Mouse (Mus musculus) embryonic facial prominence, embryonic 10.5 days (tissue): Measurements from ENCODE around the gene Helq. TPM values are rescaled to one million over a fixed set of nuclear protein-coding genes. Genes with fewer than 3 reads are reported as not detected.

Experiments used
- DNase-seq: peaks from one replicate; pipeline ENCODE4 v3.0.0-alpha.2; 2017; ENCODE audit warnings: low spot score
- H3K27ac ChIP-seq: fragments of 300-500 bp; sonication (generic); replicated peaks from 2 replicates; pipeline ENCODE4 v1.5.1; 2016; ENCODE audit warnings: mild to moderate bottlenecking
- H3K27me3 ChIP-seq: fragments of 300-500 bp; sonication (generic); replicated peaks from 2 replicates; pipeline ENCODE4 v1.6.1; 2016; ENCODE audit warnings: low read depth, mild to moderate bottlenecking; ENCODE audit not compliant: poor library complexity, severe bottlenecking
- H3K36me3 ChIP-seq: fragments of 300-500 bp; sonication (generic); replicated peaks from 2 replicates; pipeline ENCODE4 v1.6.1; 2016; ENCODE audit warnings: mild to moderate bottlenecking, moderate library complexity
- H3K4me1 ChIP-seq: fragments of 300-500 bp; sonication (generic); 2 replicates; pipeline ENCODE4 v1.6.1; 2016
- H3K4me3 ChIP-seq: fragments of 300-500 bp; sonication (generic); 2 replicates; pipeline ENCODE4 v1.5.1; 2016; ENCODE audit warnings: mild to moderate bottlenecking, moderate library complexity
- H3K9me3 ChIP-seq: fragments of 300-500 bp; sonication (generic); 2 replicates; pipeline ENCODE4 v1.6.1; 2016; ENCODE audit warnings: mild to moderate bottlenecking
- WGBS: fragments of 180-500 bp; shearing (Covaris S2); methylation state at CpG from one replicate; pipeline ENCODE4 v1.1.7; 2016; 5-methylcytosine and 5-hydroxymethylcytosine counted together
- polyA plus RNA-seq: library from polyadenylated mRNA; unstranded; fragments of >200 nt; fragmentation: Nextera tagmentation; extraction: Ambion mirVana; gene quantifications from 2 replicates; pipeline ENCODE4 v1.2.1, GENCODE M21; 2016

Gene Helq
- polyA plus RNA-seq, 1 experiment from 2014 or later, result 25.4 TPM

- H3K4me3 ChIP-seq, result no peak overlapping the region
- H3K4me1 ChIP-seq, result no peaks in the 10 kb centered on the region
- DNase-seq, result no peak
- 93% methylated on average over 4 of the region's 4 CpGs for WGBS
- no peaks in the 10 kb centered on the region for H3K27me3 ChIP-seq
- H3K36me3 ChIP-seq, result peaks cover 98% of the 10 kb centered on the region
- no peaks in the 10 kb centered on the region for H3K9me3 ChIP-seq
- no peak overlapping the region for H3K27ac ChIP-seq
These were observed 26.8 kb downstream of the Helq start for GRCm38 (mm10) chr5:100771575-100771974.

GRCm38 (mm10) chr5:100766026-100766425 lies 32.4 kb downstream of the Helq start:
- no peaks in the 10 kb centered on the region for H3K9me3 ChIP-seq
- no peaks in the 10 kb centered on the region for H3K27me3 ChIP-seq
- WGBS, result 91% methylated on average over 7 of the region's 7 CpGs
- DNase-seq, result no peak
- no peak overlapping the region for H3K4me3 ChIP-seq
- H3K27ac ChIP-seq, result no peak overlapping the region
- H3K4me1 ChIP-seq, result no peaks in the 10 kb centered on the region
- H3K36me3 ChIP-seq, result peaks cover 95% of the 10 kb centered on the region

- no peaks in the 10 kb centered on the region for H3K27me3 ChIP-seq
- WGBS, result 91% methylated on average over 7 of the region's 7 CpGs
- no peak overlapping the region for H3K27ac ChIP-seq
- H3K36me3 ChIP-seq, result peaks cover 64% of the 10 kb centered on the region
- H3K4me1 ChIP-seq, result no peaks in the 10 kb centered on the region
- no peaks in the 10 kb centered on the region; the same call in 1 of the 2 replicates for H3K9me3 ChIP-seq
- no peak for DNase-seq
- no peak overlapping the region for H3K4me3 ChIP-seq
These were observed 36.7 kb downstream of the Helq start for GRCm38 (mm10) chr5:100761736-100762135.

GRCm38 (mm10) chr5:100760049-100760663 lies 38.2 kb downstream of the Helq start:
- DNase-seq, result no peak
- Histone ChIP-seq H3K27ac (no peak overlapping the region), H3K4me3 (no peak overlapping the region), H3K9me3 (no peaks in the 10 kb centered on the region; the same call in 1 of the 2 replicates), H3K27me3 (no peaks in the 10 kb centered on the region), H3K36me3 (peaks cover 48% of the 10 kb centered on the region), H3K4me1 (no peaks in the 10 kb centered on the region)
- WGBS, result 89% methylated on average over 10 of the region's 10 CpGs

- Histone ChIP-seq H3K27me3 (no peaks in the 10 kb centered on the region), H3K27ac (no peak overlapping the region), H3K4me1 (no peaks in the 10 kb centered on the region), H3K9me3 (no peaks in the 10 kb centered on the region; the same call in 1 of the 2 replicates), H3K4me3 (no peak overlapping the region), H3K36me3 (peaks cover 28% of the 10 kb centered on the region)
- 94% methylated on average over 5 of the region's 5 CpGs for WGBS
- no peak for DNase-seq
These were observed 40.3 kb downstream of the Helq start for GRCm38 (mm10) chr5:100758121-100758520.

- no peaks in the 10 kb centered on the region for H3K27me3 ChIP-seq
- no peaks in the 10 kb centered on the region; the same call in 1 of the 2 replicates for H3K9me3 ChIP-seq
- H3K4me3 ChIP-seq, result no peak overlapping the region
- H3K27ac ChIP-seq, result peak overlapping the region; percentile 19; the same call in 1 of the 2 replicates
- H3K4me1 ChIP-seq, result no peaks in the 10 kb centered on the region
- DNase-seq, result no peak
- H3K36me3 ChIP-seq, result no peaks in the 10 kb centered on the region
- WGBS, result 76% methylated on average over 7 of the region's 7 CpGs
These were observed 45.0 kb downstream of the Helq start for GRCm38 (mm10) chr5:100753407-100753806.

- DNase-seq, result no peak
- no peak overlapping the region for H3K27ac ChIP-seq
- 67% methylated on average over 4 of the region's 4 CpGs for WGBS
- H3K9me3 ChIP-seq, result no peaks in the 10 kb centered on the region
- no peaks in the 10 kb centered on the region for H3K36me3 ChIP-seq
- H3K4me3 ChIP-seq, result no peak overlapping the region
- H3K27me3 ChIP-seq, result no peaks in the 10 kb centered on the region
- H3K4me1 ChIP-seq, result no peaks in the 10 kb centered on the region
These were observed 46.7 kb downstream of the Helq start for GRCm38 (mm10) chr5:100751655-100752054.

GRCm38 (mm10) chr5:100750617-100751255 lies 47.7 kb downstream of the Helq start:
- no peak overlapping the region for H3K27ac ChIP-seq
- no peak overlapping the region for H3K4me3 ChIP-seq

GRCm38 (mm10) chr5:100738802-100739201 lies 59.6 kb downstream of the Helq start:
- WGBS, result 92% methylated on average over 8 of the region's 8 CpGs
- Histone ChIP-seq H3K36me3 (no peaks in the 10 kb centered on the region), H3K27me3 (no peaks in the 10 kb centered on the region), H3K9me3 (peaks cover 12% of the 10 kb centered on the region; the same call in 1 of the 2 replicates), H3K27ac (no peak overlapping the region), H3K4me3 (no peak overlapping the region), H3K4me1 (no peaks in the 10 kb centered on the region)
- no peak for DNase-seq

More at GRCm38 (mm10) chr5:100750617-100751255, 47.7 kb downstream of the Helq start:
- DNase-seq, result no peak
- Histone ChIP-seq H3K36me3 (no peaks in the 10 kb centered on the region), H3K27me3 (no peaks in the 10 kb centered on the region), H3K9me3 (no peaks in the 10 kb centered on the region), H3K4me1 (no peaks in the 10 kb centered on the region)
- WGBS, result 85% methylated on average over 10 of the region's 10 CpGs

- 91% methylated on average over 8 of the region's 8 CpGs for WGBS
- H3K4me3 ChIP-seq, result no peak overlapping the region
- DNase-seq, result no peak
- H3K27ac ChIP-seq, result no peak overlapping the region
- H3K4me1 ChIP-seq, result no peaks in the 10 kb centered on the region
- H3K36me3 ChIP-seq, result no peaks in the 10 kb centered on the region
- H3K9me3 ChIP-seq, result peaks cover 12% of the 10 kb centered on the region; the same call in 1 of the 2 replicates
- no peaks in the 10 kb centered on the region for H3K27me3 ChIP-seq
These were observed 61.5 kb downstream of the Helq start for GRCm38 (mm10) chr5:100736919-100737318.

GRCm38 (mm10) chr5:100734535-100734934 lies 63.9 kb downstream of the Helq start:
- Histone ChIP-seq H3K27ac (no peak overlapping the region), H3K36me3 (no peaks in the 10 kb centered on the region), H3K9me3 (peaks cover 3% of the 10 kb centered on the region; the same call in 1 of the 2 replicates), H3K4me1 (no peaks in the 10 kb centered on the region), H3K4me3 (no peak overlapping the region), H3K27me3 (no peaks in the 10 kb centered on the region)
- DNase-seq, result no peak
- WGBS, result 85% methylated on average over 4 of the region's 4 CpGs

GRCm38 (mm10) chr5:100728757-100729156 lies 69.6 kb downstream of the Helq start:
- WGBS, result 87% methylated on average over 13 of the region's 13 CpGs
- H3K36me3 ChIP-seq, result no peaks in the 10 kb centered on the region
- DNase-seq, result no peak
- H3K27me3 ChIP-seq, result no peaks in the 10 kb centered on the region
- H3K9me3 ChIP-seq, result 0 out of 2 replicates have a peak, but pooled peaks cover 8% of the 10 kb centered on the region
- H3K4me1 ChIP-seq, result no peaks in the 10 kb centered on the region
- no peak overlapping the region for H3K27ac ChIP-seq
- H3K4me3 ChIP-seq, result no peak overlapping the region

GRCm38 (mm10) chr5:100726001-100726400 lies 72.4 kb downstream of the Helq start:
- no peak for DNase-seq
- H3K9me3 ChIP-seq, result 0 out of 2 replicates have a peak, but pooled peaks cover 8% of the 10 kb centered on the region
- no peaks in the 10 kb centered on the region for H3K36me3 ChIP-seq
- WGBS, result 84% methylated on average over 4 of the region's 4 CpGs
- H3K27me3 ChIP-seq, result peaks cover 5% of the 10 kb centered on the region
- H3K27ac ChIP-seq, result no peak overlapping the region
- no peak overlapping the region for H3K4me3 ChIP-seq
- H3K4me1 ChIP-seq, result no peaks in the 10 kb centered on the region
